Mouse (Mus musculus) lung, embryonic 14.5 days (tissue): ENCODE measurements around the gene Nyap2. TPM values are rescaled to one million over a fixed set of nuclear protein-coding genes. Genes with fewer than 3 reads are reported as not detected.

Source experiments
- ATAC-seq: fragments of 200-750 bp; cut with Nextera tagmentation; 2 replicates; pipeline ENCODE4 v1.8.0; 2017; ENCODE audit warnings: mild to moderate bottlenecking, moderate TSS enrichment, moderate library complexity; ENCODE audit not compliant: insufficient read depth
- DNase-seq: peaks from one replicate; pipeline ENCODE4 v3.0.0-alpha.2; 2015
- H3K27ac ChIP-seq: fragments of 300-500 bp; sonication (generic); 2 replicates; pipeline ENCODE4 v1.5.1; 2014; ENCODE audit warnings: low read depth, mild to moderate bottlenecking, moderate library complexity
- H3K27me3 ChIP-seq: fragments of 300-500 bp; sonication (generic); 2 replicates; pipeline ENCODE4 v1.6.1; 2014; ENCODE audit warnings: low read length, control low read depth; ENCODE audit not compliant: insufficient read depth
- H3K36me3 ChIP-seq: fragments of 300-500 bp; sonication (generic); 2 replicates; pipeline ENCODE4 v1.6.1; 2014; ENCODE audit warnings: control low read depth; ENCODE audit not compliant: insufficient read depth
- H3K4me1 ChIP-seq: fragments of 300-500 bp; sonication (generic); 2 replicates; pipeline ENCODE4 v1.6.1; 2014; ENCODE audit warnings: antibody characterized with exemption, control low read depth; ENCODE audit not compliant: insufficient read depth
- H3K4me2 ChIP-seq: fragments of 300-500 bp; sonication (generic); 2 replicates; pipeline ENCODE4 v1.6.1; 2014; ENCODE audit warnings: mild to moderate bottlenecking
- H3K4me3 ChIP-seq: fragments of 300-500 bp; sonication (generic); 2 replicates; pipeline ENCODE4 v1.5.1; 2014; ENCODE audit warnings: low read depth, low read length
- H3K9ac ChIP-seq: fragments of 300-500 bp; sonication (generic); 2 replicates; pipeline ENCODE4 v1.6.1; 2014
- H3K9me3 ChIP-seq: fragments of 300-500 bp; sonication (generic); 2 replicates; pipeline ENCODE4 v1.6.1; 2016; ENCODE audit warnings: low read depth, low read length, control low read depth
- CTCF ChIP-seq: IDR thresholded peaks from 2 replicates; pipeline ENCODE4 v1.5.1; 2016; ENCODE audit warnings: antibody characterized with exemption, low read depth
- WGBS: fragments of 180-500 bp; shearing (Covaris S2); extraction: QIAGEN DNeasy Blood & Tissue Kit; methylation state at CpG from one replicate; pipeline ENCODE4 v1.1.7; 2014; 5-methylcytosine and 5-hydroxymethylcytosine counted together
- polyA plus RNA-seq: library from polyadenylated mRNA; unstranded; fragments of >200 nt; fragmentation: Nextera tagmentation; extraction: Ambion mirVana; gene quantifications from 2 replicates; pipeline ENCODE4 v1.2.1, GENCODE M21; 2014

Gene Nyap2
- polyA plus RNA-seq, 1 experiment from 2014 or later, result not detected

DNA sequence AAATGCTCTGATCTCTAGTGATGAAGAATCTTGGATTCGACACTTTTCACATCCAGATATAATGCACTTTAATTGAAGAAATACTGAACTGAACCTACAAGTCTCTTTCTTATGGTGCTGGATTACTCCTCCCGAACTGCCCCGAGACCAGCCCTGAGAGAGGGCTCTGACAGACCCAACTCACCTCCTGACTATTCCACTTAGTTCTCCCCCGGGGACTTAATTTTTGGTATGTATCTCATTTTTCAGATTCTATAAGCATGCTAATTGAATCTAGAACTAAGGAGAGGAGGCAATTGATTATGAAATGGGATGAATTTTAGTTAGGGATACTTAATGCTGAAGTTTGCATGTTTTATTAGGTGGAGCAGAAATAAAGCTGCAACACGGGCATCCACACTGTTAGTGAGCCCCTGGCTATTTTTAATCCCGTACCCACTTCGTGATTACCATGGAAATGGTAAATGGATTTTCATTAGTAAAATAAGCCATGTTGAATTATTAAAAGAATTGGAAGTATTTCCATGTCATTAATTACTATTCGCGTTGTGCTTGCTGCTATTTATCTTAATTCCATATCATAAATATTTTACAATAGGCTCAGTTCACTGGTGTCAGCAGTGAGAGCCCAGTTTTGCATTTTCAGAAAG lies 1.0 kb downstream of the Nyap2 start:
- H3K4me2 ChIP-seq, result no peak overlapping the region
- no peaks in the 10 kb centered on the region for H3K36me3 ChIP-seq
- no peak for TF ChIP-seq CTCF
- 75% methylated on average over 9 of the region's 9 CpGs for WGBS
- no peak overlapping the region for H3K9ac ChIP-seq
- no peak for ATAC-seq
- H3K9me3 ChIP-seq, result no peaks in the 10 kb centered on the region
- no peaks in the 10 kb centered on the region for H3K4me1 ChIP-seq
- H3K4me3 ChIP-seq, result no peak overlapping the region
- no peak overlapping the region for H3K27ac ChIP-seq
- no peak for DNase-seq
- no peaks in the 10 kb centered on the region for H3K27me3 ChIP-seq

DNA sequence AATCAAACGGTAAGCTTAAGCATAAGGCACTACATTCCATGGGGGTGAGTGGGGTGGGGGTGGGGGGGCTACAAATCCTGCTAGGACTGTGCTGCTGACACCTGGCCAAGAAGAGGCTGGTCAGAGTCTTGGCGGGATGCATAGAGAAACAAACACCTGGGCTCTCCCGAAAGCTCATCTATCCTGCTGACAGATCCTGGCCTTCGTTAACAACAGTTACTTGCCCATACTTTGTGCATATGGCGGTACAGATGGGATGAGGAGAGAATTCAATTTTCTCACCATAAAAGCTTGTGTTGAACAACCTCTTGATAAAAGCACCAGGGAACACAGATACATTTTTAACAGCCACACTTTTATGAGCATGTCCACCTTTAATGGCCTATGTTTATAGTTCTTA lies 10.7 kb downstream of the Nyap2 start:
- H3K9me3 ChIP-seq, result no peaks in the 10 kb centered on the region
- H3K9ac ChIP-seq, result no peak overlapping the region
- H3K36me3 ChIP-seq, result no peaks in the 10 kb centered on the region
- H3K4me3 ChIP-seq, result no peak overlapping the region
- no peaks in the 10 kb centered on the region for H3K4me1 ChIP-seq
- no peak overlapping the region for H3K27ac ChIP-seq
- 72% methylated on average over 5 of the region's 5 CpGs for WGBS
- TF ChIP-seq CTCF, result no peak
- ATAC-seq, result no peak
- H3K27me3 ChIP-seq, result no peaks in the 10 kb centered on the region
- no peak for DNase-seq
- no peak overlapping the region for H3K4me2 ChIP-seq

DNA sequence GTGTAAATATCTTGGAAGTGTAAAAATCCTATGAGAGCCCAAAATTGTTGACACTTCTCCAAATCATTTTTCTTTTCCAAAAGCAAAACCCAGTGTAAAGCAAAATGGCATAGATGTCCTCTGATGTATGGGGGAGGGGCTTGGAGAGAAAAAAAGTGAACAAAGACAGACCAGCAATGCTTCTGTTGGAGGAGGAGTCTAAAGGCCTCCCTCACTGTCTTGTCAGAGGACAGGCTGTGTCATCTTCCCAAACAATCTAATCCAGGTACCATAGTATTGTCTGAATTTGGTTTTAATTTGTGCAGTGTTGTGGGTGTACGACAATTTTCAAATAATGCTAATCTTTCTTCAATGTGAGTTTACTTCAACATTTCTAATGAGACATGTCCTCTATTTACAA lies 13.7 kb downstream of the Nyap2 start:
- Histone ChIP-seq H3K27me3 (no peaks in the 10 kb centered on the region), H3K9ac (no peak overlapping the region), H3K27ac (no peak overlapping the region), H3K9me3 (no peaks in the 10 kb centered on the region), H3K4me3 (no peak overlapping the region), H3K4me1 (no peaks in the 10 kb centered on the region), H3K36me3 (no peaks in the 10 kb centered on the region), H3K4me2 (no peak overlapping the region)
- no peak for ATAC-seq
- DNase-seq, result no peak
- TF ChIP-seq CTCF, result no peak
- 77% methylated on average over 1 of the region's 1 CpGs for WGBS

DNA sequence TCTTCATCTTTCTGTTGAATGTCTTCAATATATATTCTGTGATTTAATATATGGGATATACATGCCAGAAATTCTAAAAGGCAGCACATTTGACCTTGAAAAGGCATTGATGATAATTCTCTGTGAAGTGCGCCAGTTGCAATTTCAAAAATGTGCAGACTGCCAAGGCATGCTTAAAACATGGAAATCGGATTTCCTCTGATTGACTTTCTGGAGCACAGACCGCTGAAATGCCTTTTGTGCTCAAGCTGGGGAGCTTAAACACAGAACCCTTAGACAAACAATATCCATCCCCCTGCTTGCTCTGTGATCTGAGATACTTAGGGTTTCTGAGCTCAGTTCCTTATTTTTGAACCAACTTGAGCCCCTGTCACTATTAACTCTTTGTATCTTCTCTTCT lies 14.2 kb downstream of the Nyap2 start:
- H3K9me3 ChIP-seq, result no peaks in the 10 kb centered on the region
- H3K36me3 ChIP-seq, result no peaks in the 10 kb centered on the region
- no peak for ATAC-seq
- H3K27ac ChIP-seq, result no peak overlapping the region
- H3K4me3 ChIP-seq, result no peak overlapping the region
- TF ChIP-seq CTCF, result no peak
- 57% methylated on average over 3 of the region's 3 CpGs for WGBS
- H3K27me3 ChIP-seq, result no peaks in the 10 kb centered on the region
- peak; percentile 1 for DNase-seq
- H3K9ac ChIP-seq, result no peak overlapping the region
- no peaks in the 10 kb centered on the region for H3K4me1 ChIP-seq
- no peak overlapping the region for H3K4me2 ChIP-seq

DNA sequence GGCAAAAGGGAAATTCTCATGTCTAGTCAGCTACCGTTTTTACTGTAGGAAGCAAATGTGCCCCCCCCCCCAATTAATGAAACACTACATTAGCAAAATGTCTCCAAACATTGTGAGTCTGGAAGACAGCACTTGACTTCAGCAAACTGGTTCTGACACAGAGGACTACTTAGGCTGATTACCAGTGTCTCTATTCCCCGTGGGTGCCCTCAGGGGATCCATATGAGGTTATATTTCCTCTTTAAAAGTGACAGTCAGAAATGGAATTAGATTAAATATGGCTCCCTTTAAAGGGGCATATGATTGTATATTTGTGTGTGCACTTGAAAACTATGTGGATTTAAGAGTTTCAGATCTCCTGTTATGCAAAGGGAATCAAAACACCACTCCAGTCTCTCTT lies 15.3 kb downstream of the Nyap2 start:
- Histone ChIP-seq H3K4me1 (no peaks in the 10 kb centered on the region), H3K27ac (no peak overlapping the region), H3K4me2 (no peak overlapping the region), H3K9ac (no peak overlapping the region), H3K9me3 (no peaks in the 10 kb centered on the region), H3K36me3 (no peaks in the 10 kb centered on the region), H3K27me3 (no peaks in the 10 kb centered on the region), H3K4me3 (no peak overlapping the region)
- DNase-seq (no peak), ATAC-seq (no peak)
- WGBS, result 53% methylated on average over 2 of the region's 2 CpGs
- TF ChIP-seq CTCF, result no peak

GRCm38 (mm10) chr1:81092886-81093285 lies 16.1 kb downstream of the Nyap2 start:
- no peak overlapping the region for H3K4me2 ChIP-seq
- H3K9me3 ChIP-seq, result no peaks in the 10 kb centered on the region
- TF ChIP-seq CTCF, result no peak
- no peak for DNase-seq
- H3K4me3 ChIP-seq, result no peak overlapping the region
- H3K4me1 ChIP-seq, result no peaks in the 10 kb centered on the region
- H3K27me3 ChIP-seq, result no peaks in the 10 kb centered on the region
- H3K27ac ChIP-seq, result no peak overlapping the region
- H3K36me3 ChIP-seq, result no peaks in the 10 kb centered on the region
- ATAC-seq, result no peak
- 87% methylated on average over 4 of the region's 4 CpGs for WGBS
- H3K9ac ChIP-seq, result no peak overlapping the region

DNA sequence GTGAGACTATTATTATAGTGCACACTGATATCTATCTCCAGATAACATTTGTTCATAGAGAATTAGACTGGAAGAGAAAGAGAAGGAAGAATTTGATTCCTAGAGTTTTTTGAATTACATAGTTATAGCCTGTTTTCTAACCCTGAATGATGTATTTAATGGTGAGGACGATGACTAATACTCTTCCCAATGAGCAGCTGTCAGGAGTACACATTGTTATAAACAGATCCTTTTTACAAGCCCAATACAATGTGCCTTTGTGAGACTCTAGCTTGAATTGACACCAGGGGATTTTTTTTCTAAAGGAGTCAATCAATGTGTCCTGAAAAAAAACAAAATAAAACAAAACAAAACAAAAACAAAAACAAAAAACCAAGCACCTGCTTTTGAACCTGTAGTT lies 22.2 kb downstream of the Nyap2 start:
- WGBS, result 70% methylated on average over 1 of the region's 1 CpGs
- Histone ChIP-seq H3K36me3 (no peaks in the 10 kb centered on the region), H3K9me3 (no peaks in the 10 kb centered on the region), H3K27me3 (no peaks in the 10 kb centered on the region), H3K4me1 (no peaks in the 10 kb centered on the region), H3K4me3 (no peak overlapping the region), H3K4me2 (no peak overlapping the region), H3K27ac (no peak overlapping the region), H3K9ac (no peak overlapping the region)
- no peak for TF ChIP-seq CTCF
- ATAC-seq (no peak), DNase-seq (no peak)

GRCm38 (mm10) chr1:81101749-81102148 lies 25.0 kb downstream of the Nyap2 start:
- DNase-seq, result no peak
- Histone ChIP-seq H3K27ac (no peak overlapping the region), H3K36me3 (no peaks in the 10 kb centered on the region), H3K27me3 (no peaks in the 10 kb centered on the region), H3K9ac (no peak overlapping the region), H3K4me2 (no peak overlapping the region), H3K4me1 (no peaks in the 10 kb centered on the region), H3K9me3 (no peaks in the 10 kb centered on the region), H3K4me3 (no peak overlapping the region)
- 68% methylated on average over 1 of the region's 1 CpGs for WGBS
- TF ChIP-seq CTCF, result no peak
- no peak for ATAC-seq
